Mouse (Mus musculus): ENCODE data around the gene Pcf11. TPM values are rescaled to one million over a fixed set of nuclear protein-coding genes. Genes with fewer than 3 reads are reported as not detected.

Gene Pcf11
- total RNA-seq (2023), result 100 to 1,000 TPM; 227 to 230 TPM

DNA sequence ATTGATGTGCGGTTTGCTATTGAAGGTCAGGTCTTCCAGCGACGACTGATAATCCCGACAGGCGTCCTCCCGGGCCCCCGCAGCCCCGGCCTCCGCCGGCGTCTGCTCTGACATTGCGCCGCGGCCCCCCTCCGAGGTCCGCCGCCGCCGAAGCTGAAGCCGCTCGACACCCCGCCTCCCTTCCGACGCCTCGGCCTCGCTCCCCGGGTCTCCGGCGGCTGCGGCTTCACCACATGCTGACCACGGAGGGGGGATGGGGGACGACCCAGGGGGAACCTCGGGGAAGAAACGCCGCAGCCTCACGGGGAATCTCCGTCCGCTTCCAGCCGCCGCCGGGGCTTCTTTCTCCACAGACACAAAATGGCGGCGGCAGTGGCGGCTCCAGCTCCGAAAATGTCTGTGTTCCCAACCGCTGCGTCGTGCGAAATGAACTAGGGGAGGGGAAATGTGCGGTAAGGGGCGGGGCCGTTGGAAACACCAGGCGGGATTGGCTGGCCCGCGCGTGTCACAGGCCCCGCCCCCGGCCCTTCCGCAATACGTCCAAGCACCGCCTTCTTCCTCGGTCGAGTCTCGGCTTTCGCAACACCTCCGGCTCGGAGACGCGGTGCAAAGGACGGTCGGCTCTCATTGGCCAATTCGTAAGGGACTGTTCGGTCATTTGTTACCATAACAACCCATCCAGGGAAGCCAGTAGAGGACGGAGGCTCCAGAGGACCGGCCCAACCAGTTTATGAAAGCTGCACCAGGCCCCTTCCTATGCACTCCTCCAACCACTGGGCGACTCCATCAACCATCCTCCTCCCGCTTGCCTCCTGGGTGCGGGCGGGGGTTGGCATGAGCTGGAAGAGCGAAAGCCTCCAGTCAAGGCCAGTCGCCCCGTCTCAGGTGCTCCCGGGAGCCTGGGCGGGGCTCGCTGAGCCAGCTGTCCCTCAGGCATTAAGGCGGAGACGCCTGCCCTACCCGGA lies at the start of gene Pcf11:
TSS of gene Pcf11 (minus strand) at position 428 of the 965 bp plus-strand sequence.

GRCm38 (mm10) chr7:92637021-92637625 lies 32.6 kb downstream of the Pcf11 start, which contains the start of gene Ankrd42:
Gene Ankrd42 (minus strand): TSS chr7:92637142.

Other genes starting within 250 kb of the Pcf11 start
- gene Ccdc90b, start 108.8 kb downstream of the Pcf11 start, total RNA-seq (2023), result 1 to 10 TPM; 8.2 to 8.7 TPM
- gene Ankrd42, start 32.8 kb downstream of the Pcf11 start, total RNA-seq (2023), result under 1 TPM; 0.43 to 0.50 TPM
- gene Rab30, start 71.7 kb upstream of the Pcf11 start, total RNA-seq (2023), result under 1 TPM; 0.12 to 0.71 TPM
- gene Ddias, start 204.3 kb upstream of the Pcf11 start, total RNA-seq (2023), result 1 to 10 TPM in 1 of 2 experiments, under 1 TPM in 1; 0.64 to 1.3 TPM
- 100 to 1,000 TPM; 168 to 172 TPM for gene Prcp, start 204.5 kb upstream of the Pcf11 start, total RNA-seq (2023)